Mouse (Mus musculus) heart, adult 8-10 months (tissue): ENCODE data around the gene Mkrn2. TPM values are rescaled to one million over a fixed set of nuclear protein-coding genes. Genes with fewer than 3 reads are reported as not detected.

ENCODE experiments used
- DNase-seq: peaks from one replicate; pipeline ENCODE4 v3.0.0; 2022; ENCODE audit warnings: low spot score
- total RNA-seq, 4 experiments: library from RNA; stranded (reverse); gene quantifications; 2 replicates each; pipeline ENCODE4 v1.2.4; 2022

The Mkrn2 gene
- total RNA-seq, result 10 to 100 TPM; 35.2 to 42.7 (median 39.5) TPM

DNA sequence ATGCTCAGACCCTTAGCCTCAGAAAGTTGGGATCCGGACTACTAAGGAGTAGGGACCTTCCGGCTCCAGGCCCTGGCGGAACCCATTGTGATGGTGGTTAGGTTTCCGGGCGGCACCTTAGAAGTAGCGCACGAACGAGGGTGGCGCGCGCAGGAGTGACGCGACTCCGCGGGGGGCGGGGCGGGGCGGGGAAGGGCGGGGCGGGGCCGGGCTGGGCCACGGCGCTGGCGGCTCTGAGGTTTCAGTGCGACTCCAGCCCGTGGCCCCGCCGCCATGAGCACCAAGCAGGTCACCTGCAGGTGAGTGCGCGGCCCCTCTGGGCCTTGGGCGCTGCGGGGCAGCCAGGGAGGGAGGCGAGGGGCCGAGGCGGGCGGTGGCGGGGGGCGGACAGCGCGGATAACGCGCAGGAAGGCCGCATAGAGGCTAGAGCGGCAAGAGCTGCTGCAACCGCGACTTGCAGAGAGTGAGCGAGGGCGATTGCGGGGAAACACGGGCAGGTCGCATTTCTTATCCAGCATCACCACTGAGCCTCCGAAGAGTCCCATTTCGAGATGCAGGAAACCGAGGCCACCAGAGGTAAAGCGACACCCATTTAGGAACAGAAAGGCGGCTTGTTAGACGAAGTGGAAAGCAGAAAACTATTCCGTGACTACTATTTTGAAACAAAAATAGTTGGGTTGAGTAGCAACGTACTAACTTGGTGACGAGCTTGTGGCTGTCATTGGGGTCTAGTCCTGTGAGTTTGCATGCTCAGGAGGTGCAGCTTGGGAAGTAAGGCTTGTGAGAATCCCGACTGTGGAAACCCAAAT, at the start of gene Mkrn2:
Gene Mkrn2, plus strand, starts transcription at position 188 of the 809 bp plus-strand sequence.
- DNase-seq, result peak; percentile 74

DNA sequence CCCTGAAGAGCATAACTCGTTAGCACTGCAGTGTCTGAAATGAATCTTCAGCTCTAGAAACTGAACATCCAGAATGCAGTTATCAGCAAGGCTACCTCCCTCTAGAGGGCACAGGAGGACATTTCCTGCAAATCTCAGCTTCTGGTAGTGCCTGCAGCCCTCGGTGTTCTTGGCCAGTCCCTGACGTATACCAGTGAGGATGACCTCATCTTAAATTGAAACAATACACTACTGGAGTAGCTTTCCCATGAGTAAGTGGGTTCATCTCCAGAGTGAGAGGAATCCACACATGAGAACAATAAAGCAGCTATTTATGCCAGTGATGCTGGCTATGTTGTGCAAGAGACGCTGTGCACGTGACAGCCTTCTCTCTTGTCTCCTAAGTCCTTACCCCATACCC, 46.2 kb upstream of the Mkrn2 start:
- no peak for DNase-seq

DNA sequence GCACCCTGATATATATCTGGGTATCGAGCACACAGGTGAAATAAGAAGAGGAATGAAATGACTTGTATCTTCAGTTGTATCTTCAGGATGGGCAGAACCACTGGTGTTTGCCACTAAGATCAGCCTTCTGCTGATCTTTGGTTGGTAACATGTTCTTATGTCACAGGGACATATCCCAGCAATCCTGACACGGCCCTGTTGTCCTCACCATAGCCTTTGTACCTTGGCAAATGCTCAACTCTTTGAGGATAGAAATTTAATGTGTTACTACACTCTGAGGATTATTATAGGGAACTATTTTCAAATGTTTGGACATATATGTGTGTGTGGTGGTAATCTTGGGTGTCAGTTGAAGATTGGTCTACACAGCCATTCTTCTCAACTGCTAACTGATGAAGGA, 43.5 kb upstream of the Mkrn2 start:
- DNase-seq, result no peak

DNA sequence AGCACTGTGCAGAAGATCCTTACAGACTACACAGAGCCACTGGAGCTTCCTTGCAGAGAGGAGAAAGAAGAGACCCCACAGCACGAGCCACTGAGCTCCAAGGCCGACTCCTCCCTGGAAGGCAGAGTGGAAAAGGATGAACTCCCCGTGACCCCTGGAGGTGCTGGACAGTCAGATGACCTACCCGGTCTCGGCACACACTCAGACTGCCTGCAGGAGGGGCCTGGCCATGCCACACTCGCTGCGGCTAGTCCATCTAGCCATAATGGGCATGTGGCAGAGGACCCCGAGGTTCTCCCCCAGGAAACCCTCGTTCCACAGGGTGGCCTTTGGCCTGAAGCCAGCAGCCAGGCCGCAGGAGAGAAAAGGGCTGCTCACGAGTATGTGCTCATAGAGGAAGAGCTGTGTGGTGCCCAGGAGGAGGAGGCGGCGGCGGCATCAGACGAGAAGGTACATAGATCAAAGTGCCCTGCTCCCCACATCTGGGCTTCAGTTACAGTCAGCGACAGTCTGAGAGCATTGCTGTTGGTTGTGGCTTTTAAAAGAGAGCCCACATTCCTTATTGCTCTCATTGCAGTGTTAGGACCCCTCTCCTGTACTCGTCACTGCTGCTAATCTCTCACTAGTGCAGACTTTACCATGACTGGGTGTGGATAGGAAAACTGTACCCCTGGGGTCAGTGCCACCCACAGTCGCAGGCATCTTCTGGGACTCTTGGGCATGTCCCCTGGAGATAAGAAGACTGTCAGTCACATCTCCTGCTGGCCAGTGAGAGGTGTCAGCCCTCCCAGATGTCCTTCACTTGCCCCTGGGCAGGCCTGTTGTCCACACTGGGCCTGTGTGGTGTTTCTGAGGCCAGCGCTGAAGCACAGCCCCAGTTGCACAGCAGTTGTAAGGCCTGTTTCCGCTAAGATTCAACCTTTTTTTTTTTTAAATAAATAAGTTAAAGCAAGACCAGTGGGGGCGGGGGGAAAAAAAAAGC, 41.8 kb upstream of the Mkrn2 start:
- no peak for DNase-seq

DNA sequence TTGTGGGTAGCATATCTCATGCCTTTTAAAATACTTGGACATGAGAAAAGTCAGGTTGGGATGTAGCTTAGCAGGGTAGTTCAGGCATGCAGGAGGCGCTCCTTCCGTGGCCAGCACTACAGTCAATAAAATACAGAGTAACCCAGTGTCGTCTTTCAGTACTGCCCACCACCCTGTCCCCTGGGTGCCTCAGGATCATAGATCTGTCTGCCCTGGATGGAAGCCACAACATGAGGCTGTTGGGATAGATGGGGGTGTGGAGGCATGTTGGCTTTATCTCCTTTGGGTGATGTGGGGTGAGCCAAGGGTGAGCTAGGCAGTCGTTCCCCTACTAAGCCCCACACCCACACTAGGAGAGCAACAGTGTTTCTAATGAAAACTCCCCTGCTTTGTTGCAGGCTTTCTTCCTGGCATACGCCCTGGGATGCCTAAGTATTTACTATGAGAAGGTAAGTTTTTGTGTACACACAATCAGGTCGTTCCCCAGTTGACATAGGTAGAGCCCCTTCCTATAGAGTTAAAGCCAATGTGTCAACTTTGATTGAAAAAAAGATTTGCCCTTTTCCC, 36.1 kb upstream of the Mkrn2 start:
- no peak for DNase-seq

DNA sequence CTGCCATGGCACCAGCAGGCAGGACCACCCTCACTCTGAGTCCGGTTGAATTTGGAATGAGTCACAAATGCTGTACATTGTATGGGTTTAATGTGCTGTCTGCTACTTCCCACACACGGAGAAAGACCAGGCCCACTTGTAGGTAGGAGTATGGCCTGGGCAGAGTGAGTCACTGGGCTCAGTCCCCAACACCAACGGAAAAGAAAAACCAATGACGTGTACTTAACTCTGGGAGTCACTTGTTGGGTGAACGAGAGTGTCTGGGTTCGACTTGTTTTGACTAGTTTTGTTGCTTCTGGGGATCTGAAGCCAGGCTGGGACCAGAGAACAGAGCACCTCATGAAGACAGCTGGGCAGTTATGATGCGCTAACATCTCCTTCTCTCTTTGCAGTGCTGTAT, 27.5 kb upstream of the Mkrn2 start:
- DNase-seq, result no peak

DNA sequence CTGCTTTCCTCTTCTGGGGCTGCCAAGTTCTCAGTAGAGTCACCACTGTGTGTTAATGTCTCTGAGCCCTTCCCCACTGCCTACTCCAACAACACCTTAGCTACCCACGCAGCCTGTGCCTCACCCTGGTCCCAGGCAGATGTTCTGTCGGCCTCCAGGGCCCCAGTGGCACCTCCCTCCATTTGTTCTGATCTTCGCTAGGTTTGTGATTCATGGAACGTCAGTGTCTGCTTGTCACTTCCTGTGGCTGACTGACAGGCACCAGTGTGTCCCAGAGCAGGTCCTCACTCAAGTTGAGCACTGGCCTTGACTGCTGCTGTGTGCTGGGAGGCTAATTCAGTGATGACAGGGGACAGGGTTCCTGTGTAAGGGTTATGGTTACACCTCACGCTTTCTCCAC, 24.3 kb upstream of the Mkrn2 start:
- no peak for DNase-seq

DNA sequence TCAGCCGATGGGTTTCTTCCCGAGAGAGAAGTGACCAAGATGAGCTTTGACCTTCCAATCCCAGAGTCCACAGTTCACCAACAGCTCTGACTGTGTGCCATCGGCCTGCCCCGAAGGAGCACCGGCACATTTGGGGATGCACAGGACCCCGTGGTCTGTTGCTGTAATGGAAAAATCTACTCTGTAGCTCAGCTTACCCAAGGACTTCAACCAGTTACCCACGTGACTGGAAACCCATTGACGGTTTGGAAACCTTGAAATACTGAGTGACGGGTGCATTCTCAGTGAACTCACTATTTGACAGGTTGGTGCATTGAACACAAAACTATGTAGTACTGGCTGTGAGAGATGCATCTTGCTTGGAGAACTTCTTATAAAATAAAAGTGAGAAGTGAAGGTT, 23.8 kb upstream of the Mkrn2 start:
- DNase-seq, result no peak

DNA sequence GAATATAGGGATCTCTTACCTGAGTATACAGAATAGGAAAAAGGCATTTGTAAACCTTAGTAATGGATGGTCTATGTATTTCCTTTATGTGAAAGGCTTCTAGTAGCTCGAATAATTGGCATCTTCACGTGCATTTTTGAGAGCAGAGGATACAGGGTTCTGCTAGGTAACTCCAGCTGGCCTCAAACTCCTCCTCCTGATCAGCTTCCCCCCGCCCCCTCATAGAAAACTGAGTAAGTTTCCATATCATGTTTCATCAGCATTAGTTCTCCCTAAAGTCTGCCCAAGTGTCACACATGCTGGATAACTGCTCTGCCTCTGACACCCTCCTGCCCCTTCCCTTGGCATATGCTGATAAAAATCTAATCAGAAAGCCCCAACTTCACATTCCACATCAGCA, 20.9 kb upstream of the Mkrn2 start:
- no peak for DNase-seq

DNA sequence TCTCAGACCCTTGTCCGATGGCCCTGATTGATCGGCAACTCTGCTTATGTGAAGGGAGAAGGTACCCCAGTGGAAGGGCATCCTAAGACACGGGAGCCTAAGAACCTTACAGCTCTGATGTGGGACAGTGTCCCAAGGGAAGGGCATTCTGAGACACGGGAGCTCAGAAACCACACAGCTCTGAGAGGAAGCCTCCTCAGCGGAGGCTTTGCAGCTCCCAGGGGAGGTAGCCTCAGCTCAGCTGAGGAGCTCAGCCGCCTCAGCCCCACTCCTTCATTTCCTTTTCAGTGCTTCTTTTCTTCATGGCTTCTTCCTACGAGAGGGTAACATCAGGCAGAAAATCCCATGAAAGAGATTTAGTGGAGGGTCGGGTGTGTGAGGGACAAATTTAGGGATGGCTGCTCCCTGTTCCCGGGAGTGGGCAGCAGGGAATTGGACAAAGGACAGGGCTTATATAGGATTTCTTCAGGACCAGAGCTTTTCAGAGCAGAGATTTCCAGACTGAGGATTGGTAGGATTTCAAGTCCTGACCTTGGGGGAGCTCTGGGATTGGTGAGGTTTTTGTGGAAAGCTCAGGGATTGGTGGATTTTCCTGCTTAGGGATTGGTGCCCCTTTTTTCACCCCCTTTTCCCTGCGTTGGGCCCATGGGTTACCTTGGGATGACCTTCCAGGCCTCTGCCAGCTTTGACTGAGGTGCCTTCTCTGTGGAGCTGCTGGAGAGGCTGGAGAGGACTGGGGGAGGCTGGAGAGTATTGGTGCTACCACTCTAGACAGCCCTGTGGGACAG, 19.2 kb upstream of the Mkrn2 start:
- no peak for DNase-seq

DNA sequence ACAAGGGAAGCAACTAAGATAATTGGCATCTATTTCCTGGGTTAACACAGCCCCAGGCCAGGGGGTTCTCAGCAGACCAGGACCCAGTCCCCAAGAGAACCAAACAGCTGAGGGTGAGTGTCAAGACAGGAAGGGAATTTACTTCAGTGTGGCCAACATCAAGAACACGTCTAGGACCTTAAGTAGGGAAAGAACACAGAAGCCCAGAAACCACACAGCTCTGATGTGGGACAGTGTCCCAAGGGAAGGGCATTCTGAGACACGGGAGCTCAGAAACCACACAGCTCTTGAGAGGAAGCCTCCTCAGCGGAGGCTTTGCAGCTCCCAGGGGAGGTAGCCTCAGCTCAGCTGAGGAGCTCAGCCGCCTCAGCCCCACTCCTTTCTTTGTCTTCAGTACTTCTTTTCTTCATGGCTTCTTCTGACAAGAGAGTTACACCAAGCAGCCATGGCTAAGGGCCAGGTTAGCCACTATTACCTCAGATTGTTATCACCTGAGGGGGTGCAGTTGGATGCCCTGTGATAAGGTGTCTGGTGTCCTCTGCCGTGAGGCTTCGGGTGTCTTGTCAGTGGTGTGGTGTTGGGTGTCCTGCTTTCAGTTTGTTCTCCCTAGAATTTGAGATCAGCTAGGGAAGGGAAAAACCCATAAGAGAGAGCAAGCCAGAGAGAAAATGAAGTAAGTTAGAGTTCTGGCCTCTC, 18.1 kb upstream of the Mkrn2 start:
- DNase-seq, result no peak

DNA sequence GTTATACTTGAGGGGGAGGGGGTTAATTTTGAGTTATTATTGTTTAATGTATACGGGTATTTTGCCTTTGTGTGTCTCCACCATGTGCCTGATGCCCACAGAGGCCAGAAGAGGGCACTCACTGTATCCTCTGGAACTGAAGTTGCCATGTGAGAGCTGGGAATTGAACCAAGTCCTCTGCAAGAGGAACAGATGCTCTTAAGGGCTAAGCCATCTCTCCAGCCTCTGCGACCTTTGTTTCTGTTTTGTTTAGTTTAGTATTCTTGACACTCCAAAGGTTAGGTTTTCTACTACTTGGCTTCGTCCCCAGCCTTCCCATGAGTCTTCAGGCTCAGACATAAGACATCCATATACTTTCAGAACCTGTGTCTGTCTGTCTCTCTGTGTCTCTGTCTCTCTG, 17.5 kb upstream of the Mkrn2 start:
- no peak for DNase-seq

DNA sequence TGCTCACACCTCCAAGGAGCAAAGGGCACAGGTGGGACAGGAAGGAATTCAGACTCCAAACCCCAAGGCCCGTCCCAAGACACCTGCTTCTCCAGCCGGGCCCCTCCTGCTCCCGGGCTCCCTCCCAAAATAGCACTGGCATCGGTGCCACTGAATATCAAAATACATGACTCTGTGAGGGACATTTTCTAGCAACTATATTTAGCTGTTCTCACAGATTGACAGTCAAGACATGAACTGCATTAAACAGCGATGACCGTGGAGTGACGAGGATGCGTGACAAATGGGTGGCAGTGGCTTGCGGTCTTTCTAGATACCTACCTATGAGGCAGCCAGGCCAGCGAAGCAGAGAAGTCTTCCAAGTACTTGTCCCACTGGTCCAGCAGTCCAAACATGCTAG, 15.4 kb upstream of the Mkrn2 start:
- peak; percentile 36 for DNase-seq

DNA sequence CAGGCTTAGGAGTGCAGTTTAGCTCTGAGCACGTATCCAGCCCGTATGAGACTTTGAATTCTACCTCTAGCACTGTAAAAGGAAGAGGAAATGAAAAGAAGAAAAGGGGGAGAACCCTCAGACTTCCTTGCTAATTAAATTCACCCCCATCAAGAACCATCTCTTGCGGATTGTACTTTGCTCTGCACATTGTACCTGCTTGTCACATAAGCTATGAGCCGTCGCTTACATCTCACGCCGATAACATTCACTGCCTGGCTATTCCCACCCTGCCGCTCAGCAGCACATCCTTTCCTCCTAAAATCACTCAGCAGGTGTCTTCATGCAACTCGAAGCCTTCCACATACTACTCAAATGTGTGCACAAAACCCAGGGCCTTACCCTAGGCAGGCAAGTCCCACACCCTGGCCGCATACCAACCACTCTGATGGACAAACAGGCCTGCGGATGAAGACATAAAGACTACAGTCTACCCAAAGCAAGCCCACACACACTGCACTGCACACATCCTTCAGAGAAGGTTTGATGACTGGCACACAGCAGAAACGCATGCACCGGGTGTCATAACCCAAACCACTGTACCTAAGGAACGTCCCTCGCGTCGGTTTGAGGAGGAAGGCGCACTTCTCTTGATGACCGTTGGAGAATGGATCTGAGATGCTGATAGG, 9.9 kb upstream of the Mkrn2 start:
- DNase-seq, result no peak

DNA sequence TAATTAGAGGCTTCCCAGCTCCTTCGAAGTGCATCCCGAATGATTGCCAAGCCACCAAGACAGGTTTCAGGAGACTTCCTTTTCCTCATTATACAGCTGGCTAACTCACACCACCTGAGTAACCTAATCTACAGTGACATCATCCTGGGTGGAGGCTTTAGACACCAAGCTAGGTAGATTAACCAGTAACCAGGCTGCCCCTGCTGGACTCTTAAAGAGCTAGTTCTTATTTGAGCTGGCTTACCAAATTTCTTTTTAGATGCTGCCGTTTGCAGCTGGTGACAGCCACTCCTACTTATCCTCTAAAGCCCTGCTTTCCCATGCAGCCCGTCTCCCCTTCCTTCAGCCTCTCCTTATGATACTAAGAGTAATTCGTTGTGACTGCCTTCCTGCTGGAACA, 9.2 kb upstream of the Mkrn2 start, which contains the start of gene Mkrn2os:
Gene Mkrn2os, minus strand, starts transcription at position 119 of the 400 bp plus-strand sequence.
- no peak for DNase-seq

DNA sequence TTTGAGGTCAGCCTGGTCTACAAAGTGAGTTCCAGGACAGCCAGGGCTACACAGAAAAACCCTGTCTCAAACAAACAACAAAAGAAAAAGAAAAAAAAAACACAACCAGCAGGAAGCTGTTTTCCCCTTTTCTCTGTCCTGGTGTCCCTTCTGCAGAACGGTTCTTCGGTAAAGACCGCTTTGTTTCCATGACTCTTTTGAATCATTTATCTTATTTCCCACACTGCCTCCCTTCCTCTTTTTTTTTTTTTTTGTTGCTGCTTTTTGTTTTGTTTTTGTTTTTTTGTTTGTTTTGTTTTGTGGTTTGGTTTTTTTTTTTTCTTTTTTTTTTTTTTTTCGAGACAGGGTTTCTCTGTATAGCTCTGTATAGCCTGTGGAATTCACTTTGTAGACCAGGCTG, 8.4 kb upstream of the Mkrn2 start:
- DNase-seq, result no peak

DNA sequence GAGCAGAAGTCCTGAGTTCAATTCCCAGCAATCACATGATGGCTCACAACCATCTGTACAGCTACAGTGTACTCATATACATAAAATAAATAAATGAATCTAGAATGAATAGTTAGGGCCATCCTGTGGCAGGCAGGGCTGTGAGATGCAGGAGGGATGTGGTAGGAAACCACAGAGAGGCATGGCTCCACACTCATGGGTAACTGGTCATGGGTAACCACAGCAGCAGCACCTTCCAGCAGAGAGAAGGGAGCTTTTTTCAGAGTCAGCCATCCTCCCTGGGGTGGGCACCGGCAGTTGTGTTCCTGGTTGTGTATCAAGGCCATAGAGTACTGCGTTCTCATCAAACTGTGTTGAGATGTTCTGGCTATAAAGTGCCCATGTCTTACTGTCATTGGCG, 7.2 kb upstream of the Mkrn2 start:
- DNase-seq, result no peak

DNA sequence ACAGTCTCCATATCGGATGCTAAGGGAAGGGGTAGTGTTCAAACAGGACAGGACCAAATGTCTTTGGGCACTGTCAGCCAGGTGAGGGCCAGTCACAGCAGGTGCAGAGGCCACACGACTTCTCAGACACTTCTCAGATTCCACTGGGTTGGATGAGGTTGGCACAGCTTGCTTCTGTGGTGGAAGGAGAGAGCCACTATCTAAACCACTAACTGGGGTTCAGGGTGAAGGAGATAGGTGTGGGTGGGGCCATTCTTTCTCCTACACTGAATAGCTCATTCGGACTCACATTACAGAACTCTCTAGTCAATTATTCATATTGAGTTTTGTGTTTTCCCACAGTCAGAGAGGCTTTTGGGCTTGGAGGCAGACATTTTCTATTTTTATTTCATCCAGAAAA, 6.0 kb upstream of the Mkrn2 start:
- DNase-seq, result no peak

DNA sequence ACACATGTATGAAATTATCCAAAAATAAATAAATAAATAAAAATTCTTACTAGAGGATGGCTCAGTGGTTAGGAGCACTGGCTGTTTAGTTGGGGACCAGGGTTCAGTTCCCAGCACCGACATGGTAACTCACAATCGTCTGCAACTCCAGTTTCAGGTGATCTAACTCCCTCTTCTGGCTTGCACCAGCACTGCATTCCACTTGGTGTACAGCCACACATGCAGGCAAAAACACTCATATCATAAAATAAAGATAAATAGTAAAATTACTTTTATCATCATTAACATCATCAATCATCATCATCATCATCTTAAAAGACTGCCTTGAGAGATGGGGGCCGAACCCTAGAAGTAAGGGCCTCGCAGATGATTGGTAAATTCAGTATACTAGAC, 384 bp upstream of the Mkrn2 start:
- no peak for DNase-seq

DNA sequence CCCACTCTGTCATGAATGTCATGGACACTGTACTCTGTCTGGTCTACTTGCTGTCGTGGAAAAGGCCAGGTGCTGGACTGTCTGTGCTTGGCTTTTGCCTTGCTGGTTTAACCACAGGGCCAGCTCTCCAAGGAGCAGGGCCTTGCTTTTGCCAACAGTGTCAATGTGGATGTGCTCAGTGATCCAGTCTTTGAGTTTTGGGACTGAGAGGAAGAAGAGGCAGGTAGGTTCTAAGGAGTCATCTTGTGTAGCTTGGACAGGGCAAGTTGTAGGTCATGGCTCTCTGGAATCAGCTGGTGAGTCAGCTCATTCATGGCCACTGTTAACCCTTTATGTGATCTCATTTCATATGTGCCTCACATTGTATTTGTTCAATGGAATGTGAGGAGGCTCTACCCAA, 4.8 kb downstream of the Mkrn2 start:
- no peak for DNase-seq
